Mouse (Mus musculus) G1E (cell line): ENCODE measurements around the gene Plekhd1.

Experiments used
- CTCF ChIP-seq: IDR thresholded peaks from 2 replicates; pipeline ENCODE4 v1.5.1; 2012; ENCODE audit warnings: low read depth, low read length, inconsistent platforms, mixed read lengths
- GATA1 ChIP-seq: IDR thresholded peaks from 2 replicates; pipeline ENCODE4 v1.6.1; 2012; ENCODE audit warnings: borderline replicate concordance, low read length, inconsistent platforms, mixed read lengths
- TAL1 ChIP-seq: conservative IDR thresholded peaks from 2 replicates; pipeline ENCODE4 v1.6.1; 2012; ENCODE audit warnings: low read depth, low read length, inconsistent platforms, mixed read lengths

- TF ChIP-seq CTCF (peak; percentile 100), GATA1 (no peak), TAL1 (no peak)
Measured at GRCm38 (mm10) chr12:80769697-80770096, 77.3 kb downstream of the Plekhd1 start.
